Mouse (Mus musculus) left cerebral cortex, adult 18-20 months (tissue): ENCODE data around the gene Plcd1. TPM values are rescaled to one million over a fixed set of nuclear protein-coding genes. Genes with fewer than 3 reads are reported as not detected.

Experiments used
- DNase-seq, 2 experiments: peaks; one replicate each; pipeline ENCODE4 v3.0.0; 2021 to 2022; ENCODE audit warnings: low spot score in 2 of 2, mixed read lengths in 1 of 2
- total RNA-seq, 2 experiments: library from RNA; stranded (reverse); gene quantifications; 2 replicates each; pipeline ENCODE4 v1.2.3; 2021

The Plcd1 gene
- total RNA-seq, 2 experiments from 2014 or later: 13.0 to 13.6 TPM

DNA sequence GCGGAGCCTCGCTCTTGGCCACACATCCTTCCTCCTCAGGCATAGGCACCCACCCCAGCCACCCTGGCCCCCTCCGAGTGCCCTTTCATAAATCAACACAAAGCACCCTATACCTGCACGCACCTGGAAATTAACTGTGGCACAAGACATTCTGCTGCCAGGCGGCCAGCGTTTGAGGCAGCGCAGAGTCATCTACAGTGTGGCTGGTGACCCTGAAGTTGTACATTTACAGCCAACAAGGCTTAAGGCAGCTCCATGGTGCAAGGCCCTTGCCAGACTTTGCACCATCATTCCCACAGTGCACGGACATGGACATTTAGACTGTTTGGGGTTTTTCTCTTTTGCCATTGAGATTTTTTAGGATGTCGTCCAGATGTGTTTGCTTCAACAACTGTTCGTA, 32.6 kb downstream of the Plcd1 start:
- DNase-seq: no peak

DNA sequence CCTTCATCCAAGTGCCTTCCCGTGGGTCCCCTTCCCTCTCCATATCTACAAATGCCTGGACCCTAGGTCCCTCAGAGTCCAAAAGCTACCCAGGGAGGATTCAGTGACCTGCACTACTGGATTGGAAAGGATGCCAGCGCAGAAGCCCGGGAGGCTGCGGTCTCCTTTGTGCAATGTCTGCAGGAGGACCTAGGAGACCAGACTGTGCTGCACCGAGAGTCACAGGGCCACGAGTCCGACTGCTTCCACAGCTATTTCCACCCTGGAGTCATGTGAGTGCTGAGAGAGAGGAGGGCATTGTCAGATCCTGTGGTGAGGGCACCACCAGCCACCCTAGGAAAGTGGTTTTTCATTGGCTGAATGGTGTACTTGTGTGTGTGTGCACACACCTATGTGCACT, 35.1 kb downstream of the Plcd1 start:
- no peak for DNase-seq

GRCm38 (mm10) chr9:119055336-119055735, 38.0 kb downstream of the Plcd1 start:
- DNase-seq: no peak

DNA sequence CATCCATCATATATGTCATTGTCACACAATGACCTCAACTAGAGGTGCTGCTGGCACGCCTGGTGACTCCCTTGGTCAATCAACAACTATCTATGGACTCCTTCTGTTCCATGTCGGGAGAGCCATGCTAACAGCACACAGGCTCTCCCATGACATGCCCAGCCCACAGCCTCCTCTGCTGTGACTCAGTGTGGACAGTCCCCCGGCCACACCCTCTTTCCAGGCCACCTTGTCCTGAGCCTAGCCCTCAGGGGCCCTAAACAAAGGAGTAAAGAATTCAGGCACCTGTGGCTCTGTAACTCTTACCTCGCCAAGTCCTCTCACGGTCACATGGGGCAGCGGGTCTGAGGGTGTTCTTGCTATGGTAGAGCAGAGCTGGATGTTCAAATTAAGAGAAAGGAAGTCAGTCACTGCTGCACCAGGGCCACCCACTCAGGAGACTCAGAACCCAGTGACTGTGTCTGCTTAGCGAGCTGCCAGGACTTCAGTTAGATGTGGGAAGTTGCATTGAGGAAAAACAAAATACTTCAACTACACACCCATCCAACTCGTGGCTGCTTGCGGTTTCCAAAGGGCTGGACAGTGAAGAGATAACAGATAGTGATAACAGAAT, 39.2 kb downstream of the Plcd1 start:
- DNase-seq: no peak

DNA sequence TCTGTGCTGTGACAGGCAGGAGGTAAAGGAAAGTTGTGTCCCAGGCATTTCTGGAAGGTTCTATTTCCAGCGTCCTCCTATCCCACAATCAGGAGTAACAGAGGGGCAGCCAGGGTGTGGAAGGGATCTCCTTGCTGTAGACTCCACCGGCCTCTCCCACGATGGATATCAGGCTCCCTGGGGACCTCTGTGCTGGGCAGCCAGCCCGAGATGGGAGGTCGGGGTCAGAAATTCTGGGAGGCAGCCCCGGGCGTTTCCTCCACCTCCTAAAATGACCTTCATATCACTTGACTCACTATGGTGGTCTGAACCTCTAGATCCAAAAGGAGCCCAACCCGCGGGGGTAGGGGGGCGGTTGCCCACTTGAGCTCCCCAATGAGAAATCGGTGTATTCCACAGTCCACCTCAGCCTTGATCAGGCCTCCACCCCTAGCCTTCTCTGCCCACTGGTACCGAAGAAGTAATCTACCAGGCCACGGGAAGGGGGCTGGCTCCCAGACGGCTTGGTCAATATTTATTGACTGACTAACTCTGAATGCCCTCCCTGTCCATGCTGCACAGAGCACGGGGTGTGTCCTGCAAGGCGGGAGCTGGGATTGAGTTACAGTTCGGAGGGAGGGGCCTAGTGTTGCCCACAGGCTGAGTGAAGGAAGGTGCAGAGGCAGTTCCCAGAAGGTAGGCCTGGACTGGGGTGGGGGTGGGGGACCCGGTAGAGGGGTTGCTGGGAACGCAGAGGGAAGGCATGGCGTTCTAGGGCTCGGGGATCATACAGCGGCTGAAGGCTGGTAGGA, 41.0 kb downstream of the Plcd1 start, which contains the start of gene Vill:
Gene Vill, plus strand, starts transcription at position 625 of the 791 bp plus-strand sequence.
- no peak for DNase-seq

- no peak for DNase-seq
These were observed 42.1 kb downstream of the Plcd1 start for GRCm38 (mm10) chr9:119051158-119051557.

DNA sequence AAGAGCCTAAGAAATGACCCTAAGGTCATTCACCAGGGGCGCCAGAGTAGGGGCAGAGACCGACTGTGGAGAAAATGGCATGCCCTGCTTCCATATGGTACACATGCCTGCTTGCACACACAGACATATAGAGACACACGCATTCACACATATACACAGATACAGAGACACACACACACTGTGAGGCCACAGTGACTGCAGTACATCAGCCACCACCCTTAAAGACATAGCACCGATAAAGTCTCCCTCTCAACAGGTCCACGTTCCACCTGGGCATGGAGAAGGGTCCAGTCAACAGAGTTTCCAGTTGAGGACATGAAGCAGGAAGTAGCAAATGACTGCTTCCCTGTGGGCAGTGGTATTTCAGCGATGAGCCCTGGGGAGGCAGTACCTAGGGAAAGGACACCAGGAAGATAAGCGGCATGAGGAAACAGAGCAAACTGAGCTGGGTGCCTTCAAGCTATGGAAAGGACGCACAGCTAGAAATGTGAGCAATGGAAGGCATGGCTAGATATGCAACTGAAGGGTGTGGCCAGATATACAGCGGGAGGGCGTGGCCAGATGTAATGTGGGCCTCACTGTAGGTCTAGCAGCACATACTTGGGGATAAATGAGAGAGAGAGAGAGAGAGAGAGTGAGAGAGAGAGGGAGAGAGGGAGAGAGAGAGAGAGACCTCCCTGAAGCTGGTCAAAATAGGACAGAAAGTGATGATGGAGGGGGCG, 45.0 kb downstream of the Plcd1 start:
- DNase-seq: no peak

DNA sequence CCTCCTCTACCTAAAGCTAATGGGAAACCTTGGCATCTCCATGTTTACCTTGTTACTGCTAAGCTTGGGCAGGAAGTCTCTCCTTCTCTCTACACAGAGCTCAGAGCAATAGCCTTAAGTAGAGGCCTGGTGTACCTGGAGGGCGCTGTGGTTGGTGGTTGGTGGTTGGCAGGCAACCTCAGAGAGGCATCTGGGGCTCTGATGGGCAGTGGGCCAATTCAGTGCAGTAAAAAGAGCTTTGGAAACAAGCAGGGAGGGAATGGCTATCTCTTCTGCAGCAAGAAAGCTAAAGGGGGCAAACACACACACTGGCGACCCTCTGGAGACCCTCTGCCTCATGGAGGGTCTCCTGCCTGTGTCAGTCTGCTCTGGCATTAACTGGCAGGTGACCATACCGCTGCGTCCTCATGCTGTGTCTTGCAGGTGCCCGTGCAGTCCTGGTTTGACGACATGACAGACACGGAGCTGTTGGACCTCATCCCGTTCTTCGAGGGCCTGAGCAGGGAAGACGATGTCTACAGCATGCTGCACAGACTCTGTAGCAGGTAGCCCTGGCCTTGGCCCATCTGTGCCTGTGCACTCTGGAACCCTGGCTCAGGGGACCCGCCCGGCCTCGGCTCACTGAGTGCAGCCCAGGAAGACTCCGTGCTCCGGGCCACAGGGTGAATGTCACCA, 53.1 kb downstream of the Plcd1 start:
- no peak for DNase-seq

GRCm38 (mm10) chr9:119038574-119038973, 54.7 kb downstream of the Plcd1 start:
- no peak for DNase-seq

GRCm38 (mm10) chr9:119037076-119037730, 56.1 kb downstream of the Plcd1 start:
- DNase-seq: no peak

GRCm38 (mm10) chr9:119035836-119036235, 57.5 kb downstream of the Plcd1 start:
- DNase-seq: no peak

DNA sequence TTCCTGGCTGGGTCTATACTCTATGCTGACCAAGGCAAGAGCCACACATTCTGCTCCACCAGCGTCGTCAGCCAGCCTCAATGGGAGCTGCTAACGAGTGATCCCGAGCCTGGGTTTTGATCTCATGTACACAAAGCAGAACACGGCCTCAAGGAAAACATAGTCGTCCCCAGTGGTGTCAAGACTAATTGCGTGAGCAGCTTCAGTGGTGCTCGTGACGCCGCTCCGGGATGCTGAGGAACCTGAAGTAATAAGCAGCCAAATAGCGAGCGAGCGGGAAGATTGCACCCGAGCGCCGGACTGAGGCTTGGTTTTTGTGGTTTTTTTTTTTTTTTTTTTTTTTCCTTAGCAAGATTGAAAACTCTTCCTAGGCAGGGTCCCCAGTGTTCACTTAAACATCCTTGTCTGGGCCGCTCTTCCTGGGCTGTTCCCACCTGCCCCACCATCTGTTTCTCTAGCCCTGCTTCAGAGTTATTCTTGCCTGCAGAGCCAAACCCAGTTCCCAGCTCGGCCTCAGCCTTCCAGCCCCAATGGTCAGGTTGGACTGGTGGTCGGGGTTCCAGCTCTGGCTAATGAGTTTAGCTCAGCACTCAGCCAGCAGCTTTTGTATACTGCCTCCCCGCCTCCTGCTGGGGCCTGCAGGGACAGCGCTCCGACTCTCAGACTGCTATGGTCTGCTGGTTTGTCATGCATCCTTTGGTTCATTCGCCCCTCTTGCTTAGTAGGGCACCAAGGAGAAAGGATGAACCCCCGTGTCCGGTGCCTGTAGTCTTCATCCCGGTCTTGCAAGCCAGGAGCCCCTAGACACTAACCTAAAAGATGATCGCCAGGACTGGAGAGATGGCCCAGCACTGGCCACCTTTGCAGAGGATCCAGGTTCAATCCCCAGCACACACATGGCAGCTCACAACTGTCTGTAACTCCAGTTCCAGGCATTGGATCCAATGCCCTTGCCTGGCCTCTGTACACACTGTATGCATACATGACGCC, 58.3 kb downstream of the Plcd1 start:
- DNase-seq: no peak

DNA sequence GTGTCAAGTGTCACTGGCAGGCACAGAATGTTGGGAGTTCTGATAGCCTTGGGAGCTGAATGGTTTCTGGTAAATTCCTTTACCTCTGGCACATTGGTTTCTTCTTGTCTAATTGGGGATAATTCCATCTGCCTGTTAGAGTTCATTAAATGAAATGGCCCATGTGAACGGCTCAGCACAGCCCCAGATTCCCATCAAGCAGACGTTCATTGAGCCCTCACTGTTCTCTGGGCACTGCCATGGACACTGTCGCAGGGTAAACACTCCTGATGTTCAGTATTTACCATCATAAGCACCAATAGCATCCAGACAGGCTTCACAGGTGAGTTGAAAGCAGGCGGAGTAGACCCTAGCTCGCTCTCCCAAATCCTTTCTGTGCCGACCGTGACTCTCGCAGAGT, 59.2 kb downstream of the Plcd1 start:
- DNase-seq: no peak

DNA sequence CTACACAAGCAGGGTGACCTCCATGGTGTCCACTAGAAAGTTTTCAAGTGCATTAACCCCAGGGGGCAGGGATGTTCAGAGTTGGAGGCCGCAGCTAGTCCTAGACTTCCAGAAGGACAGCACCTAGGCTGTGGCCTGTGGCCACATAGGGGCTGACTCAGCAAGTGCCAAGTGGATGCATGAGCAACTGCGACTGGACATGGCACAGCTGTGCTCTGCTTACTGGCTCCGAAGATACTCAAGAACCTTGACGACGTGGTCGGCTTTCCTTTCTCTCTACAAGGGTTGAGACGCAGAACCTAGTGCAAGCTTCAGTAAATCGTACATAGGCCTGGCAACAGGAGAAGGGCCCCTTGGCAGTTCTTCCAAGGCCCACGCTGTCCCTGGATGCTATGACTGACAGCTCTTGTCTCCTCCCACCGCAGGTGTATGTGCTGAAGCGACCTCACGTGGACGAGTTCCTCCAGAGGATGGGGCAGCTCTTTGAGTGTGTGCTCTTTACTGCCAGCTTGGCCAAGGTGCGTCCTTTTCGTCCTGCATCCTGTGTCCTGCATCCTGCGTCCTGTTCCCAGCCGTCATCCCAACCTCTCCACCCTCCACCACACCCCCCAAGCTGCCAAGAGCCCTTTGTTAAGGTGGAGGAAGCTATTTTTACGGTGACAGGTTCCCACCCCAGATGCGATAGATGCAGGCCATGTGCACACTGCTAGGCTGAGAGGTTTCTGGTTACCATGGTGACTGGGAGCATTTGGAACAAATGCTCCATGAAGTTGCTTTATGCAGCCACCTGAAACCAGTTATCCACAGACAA, 60.0 kb downstream of the Plcd1 start:
- DNase-seq: peak in 1 of 2 experiments; percentile 31

GRCm38 (mm10) chr9:119032538-119032937, 60.8 kb downstream of the Plcd1 start:
- DNase-seq: no peak

- no peak for DNase-seq
These were observed 61.5 kb downstream of the Plcd1 start for GRCm38 (mm10) chr9:119031772-119032171.

DNA sequence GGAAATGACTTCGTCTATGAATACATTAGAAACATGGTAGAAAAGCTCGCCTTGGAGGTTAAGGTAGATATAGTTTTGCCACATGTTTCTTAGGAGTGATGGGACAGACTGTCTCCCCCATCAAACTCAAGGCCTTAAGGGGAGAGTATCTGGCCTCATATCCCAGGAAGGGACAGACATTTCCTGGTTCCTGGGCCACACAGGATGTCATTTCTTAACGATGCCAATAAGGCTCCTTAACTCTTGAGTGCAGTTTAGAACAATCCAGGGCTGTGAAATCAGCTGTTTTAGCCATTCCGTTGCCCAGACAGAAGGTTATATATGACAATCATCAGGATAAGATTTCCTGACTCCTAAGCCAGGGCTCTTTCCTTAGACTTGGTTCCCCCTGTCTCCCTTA, 62.3 kb downstream of the Plcd1 start:
- no peak for DNase-seq

GRCm38 (mm10) chr9:119029568-119029967, 63.7 kb downstream of the Plcd1 start:
- peak; percentile 48 to 54 for DNase-seq
